Mouse (Mus musculus) ovary, adult 2 months (tissue): Measurements from ENCODE around the gene Utp11. TPM values are rescaled to one million over a fixed set of nuclear protein-coding genes. Genes with fewer than 3 reads are reported as not detected.

Experiments used
- polyA plus RNA-seq: library from polyadenylated mRNA; depleted of rRNA; stranded (reverse); fragments of >200 nt; gene quantifications from 2 replicates; pipeline ENCODE4 v1.2.3, GENCODE M21; 2012; rRNA removed

Gene Utp11
- polyA plus RNA-seq = 2.4 and 2.9 TPM in 2 replicates

DNA sequence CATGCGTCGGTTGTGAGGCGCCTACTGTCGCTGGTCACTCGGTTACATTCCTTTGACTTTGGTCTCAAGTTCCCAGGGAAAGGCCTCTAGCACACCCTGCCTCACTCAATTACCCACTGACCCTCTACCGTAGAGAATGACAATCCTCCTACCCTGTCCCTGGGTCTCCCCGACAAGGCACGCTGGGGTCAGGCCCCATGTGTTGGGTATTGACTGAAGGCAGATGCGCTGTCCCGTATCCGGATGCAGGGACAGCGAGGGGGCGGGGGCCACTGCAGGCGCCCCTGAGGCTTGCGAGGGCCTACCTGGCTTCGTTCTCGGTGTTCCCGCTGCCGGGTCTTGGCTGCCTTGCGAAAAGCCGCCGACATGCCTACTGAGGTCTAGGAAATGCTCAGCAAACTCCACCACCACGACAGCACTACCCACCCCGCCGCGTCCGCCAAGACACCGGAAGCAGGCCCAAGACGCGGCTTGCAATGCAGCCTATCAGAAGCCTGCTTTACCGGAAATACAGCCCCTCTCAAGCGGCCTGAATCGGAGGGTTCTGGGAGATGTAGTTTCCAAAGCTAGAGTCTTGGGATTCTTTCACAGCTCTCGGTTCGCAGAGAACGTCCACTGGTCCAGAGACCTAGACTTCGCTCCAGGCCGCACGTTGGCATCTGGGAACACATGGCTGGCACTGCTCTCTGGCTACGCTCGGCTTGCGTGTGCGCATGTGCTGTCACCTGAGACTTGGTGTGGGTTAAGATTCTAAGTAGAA, at the start of gene Utp11:
Gene Utp11, minus strand, starts transcription at position 466 of the 760 bp plus-strand sequence.

DNA sequence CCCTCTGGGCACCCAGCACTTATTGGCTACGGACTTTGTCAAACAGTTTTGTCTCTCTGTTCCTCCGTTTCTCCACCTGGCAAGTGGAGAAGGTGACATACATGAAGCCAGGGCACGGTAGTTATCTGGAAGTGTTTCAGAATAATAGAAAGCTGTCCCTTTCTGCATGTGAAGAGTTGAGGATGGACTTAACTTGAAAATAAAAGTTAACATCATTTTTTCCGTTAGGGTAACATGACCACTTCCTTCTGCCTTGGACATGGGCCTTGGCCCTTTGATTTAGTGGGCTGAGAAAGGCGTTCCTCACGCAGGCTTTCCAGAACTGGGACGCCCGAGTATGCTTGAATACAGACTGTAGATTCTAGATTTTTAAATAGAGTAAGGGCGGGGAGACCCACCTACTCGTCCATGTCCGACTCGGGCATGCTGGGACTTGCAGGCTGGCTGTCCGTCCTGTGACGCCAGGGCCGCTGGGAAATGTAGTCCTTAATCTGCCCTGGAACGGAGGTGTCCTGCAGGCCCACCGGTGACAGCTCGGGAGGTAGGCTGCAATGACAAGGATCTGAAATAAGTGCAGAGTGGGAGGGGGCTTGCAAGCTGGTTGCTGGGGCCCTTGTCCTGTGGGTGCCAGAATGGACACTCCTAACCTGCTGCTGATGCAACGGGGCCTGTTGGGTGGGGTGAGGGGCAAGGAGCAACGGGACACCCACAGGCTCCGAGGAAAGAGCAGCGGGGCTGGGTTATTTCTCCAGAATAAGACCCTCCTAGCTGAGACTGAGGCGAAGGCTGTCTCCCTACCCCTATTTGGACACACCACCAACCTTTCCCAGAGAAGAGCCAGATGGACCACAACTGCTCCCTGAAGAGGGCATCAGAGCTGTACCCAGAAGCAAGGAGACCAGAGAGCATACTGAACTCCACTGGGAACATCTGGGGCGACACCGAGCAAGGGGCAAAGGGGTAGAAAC, 48.3 kb upstream of the Utp11 start, which contains the start of gene Inpp5b:
Gene Inpp5b, plus strand, starts transcription at position 475 of the 968 bp plus-strand sequence.

DNA sequence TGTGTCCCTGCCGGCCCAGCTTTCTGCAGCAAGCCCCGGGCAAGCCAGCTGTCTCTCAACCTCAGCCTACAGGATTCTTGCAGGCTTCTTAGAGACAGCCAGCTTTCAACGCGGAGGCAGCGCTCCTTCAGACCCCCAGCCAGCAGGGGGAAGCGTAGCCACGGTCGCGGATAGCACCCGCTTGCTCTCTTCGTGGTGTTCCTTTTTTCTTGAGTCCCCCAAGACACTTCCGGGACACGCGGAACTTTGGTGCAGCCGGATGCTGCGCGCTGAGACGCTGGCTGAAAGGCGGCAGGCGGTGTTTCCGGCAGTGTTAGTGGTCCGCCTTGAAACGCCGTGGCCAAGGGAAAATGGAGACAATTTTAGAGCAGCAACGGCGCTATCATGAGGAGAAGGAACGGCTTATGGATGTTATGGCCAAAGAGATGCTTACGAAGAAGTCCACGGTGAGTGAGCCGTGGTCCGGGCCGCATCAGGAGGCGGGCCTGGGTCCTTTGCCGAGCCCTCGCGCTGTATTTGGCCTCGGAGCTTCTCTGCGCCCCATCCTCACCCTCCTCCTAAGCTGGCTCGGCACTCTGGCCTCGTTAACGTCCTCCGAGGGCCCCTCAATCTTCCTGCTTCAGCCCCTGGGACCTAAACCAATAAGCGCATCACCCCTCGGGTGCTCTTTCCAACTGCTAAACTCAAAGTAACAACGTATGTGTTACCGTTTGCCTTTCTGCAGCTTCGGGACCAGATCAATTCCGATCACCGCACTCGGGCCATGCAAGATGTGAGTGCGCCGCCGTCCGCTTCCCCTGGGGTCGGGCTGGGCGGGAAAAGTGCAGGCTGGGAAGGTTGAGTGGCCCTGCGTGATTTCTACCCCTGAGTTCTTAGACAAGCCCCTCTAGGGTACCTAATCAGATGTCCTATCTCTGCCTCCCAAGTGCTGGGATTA, 21.4 kb upstream of the Utp11 start, which contains the start of gene Sf3a3:
Gene Sf3a3, plus strand, starts transcription at position 232 of the 937 bp plus-strand sequence.

GRCm38 (mm10) chr4:124700248-124700971, 7.0 kb upstream of the Utp11 start, which contains the start of gene Fhl3:
Gene Fhl3, plus strand, starts transcription at chr4:124700701.

DNA sequence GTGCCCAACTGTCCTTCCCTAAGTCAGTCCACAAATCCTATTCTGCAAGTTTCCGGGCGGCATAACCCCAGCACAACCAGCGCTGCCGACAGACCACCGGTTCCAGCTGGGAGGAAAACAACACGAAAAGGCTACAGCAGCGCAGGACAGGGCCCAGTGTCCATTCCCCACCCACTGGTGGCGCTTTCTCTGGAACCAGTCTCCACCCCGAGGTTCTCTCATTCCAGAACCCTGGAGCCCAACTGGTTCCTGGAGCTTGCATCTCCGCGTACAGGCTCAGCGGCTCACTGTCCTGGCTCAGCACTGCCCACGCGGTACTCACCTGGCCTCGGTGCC, 36.9 kb downstream of the Utp11 start, which contains the start of gene Pou3f1:
Gene Pou3f1, plus strand, starts transcription at position 290 of the 336 bp plus-strand sequence.

Other genes starting within 250 kb of the Utp11 start
- not detected in 2 replicates for gene 3100002H09Rik, start 82.8 kb downstream of the Utp11 start, polyA plus RNA-seq
- 0.45 and 0.46 TPM in 2 replicates for gene Pou3f1, start 36.8 kb downstream of the Utp11 start, polyA plus RNA-seq
- gene Fhl3, start 7.1 kb upstream of the Utp11 start, polyA plus RNA-seq = 32.2 and 53.9 TPM in 2 replicates
- 11.9 and 16.2 TPM in 2 replicates for gene Sf3a3, start 21.2 kb upstream of the Utp11 start, polyA plus RNA-seq
- gene Inpp5b, start 48.2 kb upstream of the Utp11 start, polyA plus RNA-seq = 28.2 and 33.8 TPM in 2 replicates
- 6.4 and 8.5 TPM in 2 replicates for gene Mtf1, start 108.5 kb upstream of the Utp11 start, polyA plus RNA-seq
- 52.3 and 64.7 TPM in 2 replicates for gene Yrdc, start 157.1 kb upstream of the Utp11 start, polyA plus RNA-seq
- 106 and 134 TPM in 2 replicates for gene 1110065P20Rik, start 157.6 kb upstream of the Utp11 start, polyA plus RNA-seq
- 1.6 and 1.9 TPM in 2 replicates for gene Maneal, start 168.6 kb upstream of the Utp11 start, polyA plus RNA-seq
- gene Epha10, start 187.3 kb upstream of the Utp11 start, polyA plus RNA-seq = 0.12 and 0.16 TPM in 2 replicates
- 21.4 and 22.0 TPM in 2 replicates for gene 9930104L06Rik, start 243.4 kb upstream of the Utp11 start, polyA plus RNA-seq
- 11.3 and 19.8 TPM in 2 replicates for gene Cdca8, start 245.7 kb upstream of the Utp11 start, polyA plus RNA-seq